Mouse (Mus musculus): ENCODE data around the gene Atp2b2.

Atp2b2 gene

GRCm38 (mm10) chr6:114013801-114014200 lies 28.6 kb downstream of the Atp2b2 start:
- in situ Hi-C loops (cut with MboI, MseI), result no loop called here

- in situ Hi-C loops (cut with MboI, MseI), result no loop called here
These were observed 29.6 kb downstream of the Atp2b2 start for GRCm38 (mm10) chr6:114012834-114013233.

- in situ Hi-C loops (cut with MboI, MseI), result no loop called here
These were observed 30.4 kb downstream of the Atp2b2 start for GRCm38 (mm10) chr6:114011976-114012375.

DNA sequence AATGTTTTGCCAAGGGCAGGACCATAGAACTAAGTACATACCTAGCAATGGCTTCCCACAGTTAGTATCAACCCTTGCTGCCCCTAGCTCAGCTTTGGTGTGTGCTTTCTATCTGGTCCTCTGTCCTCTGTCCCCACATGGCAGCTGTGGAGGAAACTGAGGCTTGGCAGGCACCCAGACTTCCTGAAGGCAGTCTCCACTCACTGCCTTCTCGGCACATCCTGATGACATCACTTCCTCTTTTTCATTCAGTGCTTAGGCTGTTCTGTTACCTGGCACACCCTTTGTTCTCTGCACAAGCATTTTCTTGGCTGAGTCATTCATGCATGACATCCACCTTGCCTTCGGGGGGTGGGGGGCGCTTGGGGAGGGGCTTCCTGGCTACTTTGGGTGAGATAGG lies 38.6 kb downstream of the Atp2b2 start:
- in situ Hi-C loops (cut with MboI, MseI), result no loop called here

DNA sequence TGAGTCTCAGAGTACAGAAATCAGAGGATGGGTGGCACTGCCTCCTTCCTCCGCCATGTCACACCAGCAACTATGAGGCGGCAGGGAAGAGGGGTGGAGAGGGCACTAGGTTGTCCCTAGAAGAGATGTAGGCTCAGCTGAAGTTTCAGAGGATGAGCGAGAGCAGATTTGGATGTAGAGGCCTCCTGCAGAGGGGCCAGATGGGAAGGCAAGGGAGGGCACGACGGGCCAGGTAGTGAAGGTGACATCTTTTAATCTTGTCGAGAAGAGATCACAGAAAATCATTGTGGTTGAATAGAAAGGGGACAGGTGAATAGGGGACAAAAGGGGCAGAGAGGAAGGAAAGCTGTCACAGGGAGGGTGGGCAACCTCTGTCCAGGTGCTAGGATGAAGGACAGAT lies 41.5 kb downstream of the Atp2b2 start:
- in situ Hi-C loops (cut with MboI, MseI), result no loop called here

GRCm38 (mm10) chr6:114000304-114000703 lies 42.1 kb downstream of the Atp2b2 start:
- in situ Hi-C loops (cut with MboI, MseI), result no loop called here

DNA sequence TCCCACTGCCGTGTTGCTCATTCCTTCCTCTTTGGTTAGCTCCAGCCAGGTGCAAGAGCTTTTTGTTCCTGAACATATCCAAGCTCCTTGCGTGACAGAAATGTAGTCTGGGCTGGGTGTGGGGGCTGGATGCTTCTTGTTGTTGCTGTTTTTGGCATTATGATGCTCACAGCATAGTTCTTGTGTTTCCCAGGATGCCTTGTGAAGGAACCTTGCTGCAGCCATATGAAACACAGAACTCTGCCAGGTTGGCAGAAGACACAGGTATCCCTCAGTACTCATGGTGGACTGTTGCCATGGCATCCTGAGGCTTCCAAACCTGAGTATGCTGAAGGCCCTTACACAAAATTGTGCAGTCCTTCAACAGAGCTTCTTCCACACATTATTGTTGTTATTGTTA lies 44.0 kb downstream of the Atp2b2 start:
- in situ Hi-C loops (cut with MboI, MseI), result no loop called here

DNA sequence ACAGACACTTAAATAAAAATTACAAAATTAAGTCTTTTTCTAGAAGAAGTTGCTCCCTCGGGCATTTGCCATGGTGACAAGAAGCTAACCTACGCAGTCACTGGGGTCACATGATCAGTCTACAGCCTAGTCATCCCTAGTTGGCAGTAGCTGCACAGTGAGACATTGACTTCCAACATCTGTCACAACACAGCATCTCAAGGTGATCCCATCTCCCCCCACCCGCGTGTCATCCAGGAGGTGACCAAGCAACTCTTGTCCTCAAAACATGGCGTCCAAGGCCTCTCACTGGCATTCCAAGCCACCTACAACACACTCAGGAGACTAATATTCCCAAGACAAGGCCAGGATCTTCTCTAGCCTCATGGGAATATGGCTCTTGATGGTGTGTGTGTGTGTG lies 48.2 kb downstream of the Atp2b2 start:
- in situ Hi-C loops (cut with MboI, MseI), result no loop called here

DNA sequence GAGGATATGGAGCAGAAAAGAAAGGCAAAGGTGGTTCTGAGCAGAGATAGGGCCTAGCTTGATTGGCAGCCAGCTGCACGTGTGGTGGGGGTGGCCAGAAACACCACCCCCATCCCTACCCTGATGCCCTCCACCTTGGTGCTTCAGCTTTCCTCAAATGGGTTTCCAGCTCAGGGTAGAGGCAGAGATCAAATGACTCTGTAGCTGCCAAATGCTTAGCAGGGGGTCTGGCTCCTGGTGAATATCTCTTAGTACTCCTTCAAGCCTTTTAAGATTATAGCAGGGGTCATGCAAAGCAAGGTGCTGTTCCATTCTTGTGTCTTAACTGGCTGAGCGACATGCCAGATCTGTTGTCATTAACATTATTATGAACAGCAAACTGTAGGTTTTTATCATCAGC lies 50.3 kb downstream of the Atp2b2 start:
- in situ Hi-C loops (cut with MboI, MseI), result no loop called here

GRCm38 (mm10) chr6:113991482-113991881 lies 50.9 kb downstream of the Atp2b2 start:
- in situ Hi-C loops (cut with MboI, MseI), result no loop called here

DNA sequence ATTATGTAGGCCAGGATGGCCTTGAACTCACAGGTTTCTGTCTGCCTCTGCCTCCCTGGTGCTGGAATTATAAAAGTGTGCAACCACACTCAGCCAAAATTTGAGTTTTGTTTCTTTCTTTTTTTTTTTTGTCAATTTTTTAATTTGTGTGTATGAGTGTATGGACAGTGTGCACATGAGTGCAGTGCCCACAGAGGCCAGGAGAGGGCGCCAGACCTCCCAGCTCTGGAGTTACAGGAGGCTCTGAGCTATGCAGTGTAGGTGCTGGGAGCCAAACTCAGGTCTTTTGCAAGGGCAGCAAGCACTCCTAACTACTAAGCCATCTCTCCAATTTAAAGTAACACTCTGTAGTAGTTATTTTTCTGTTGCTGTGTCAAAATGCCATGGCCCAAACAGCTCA lies 52.4 kb downstream of the Atp2b2 start:
- in situ Hi-C loops (cut with MboI, MseI), result no loop called here

- in situ Hi-C loops (cut with MboI, MseI), result no loop called here
These were observed 53.9 kb downstream of the Atp2b2 start for GRCm38 (mm10) chr6:113988521-113988920.

DNA sequence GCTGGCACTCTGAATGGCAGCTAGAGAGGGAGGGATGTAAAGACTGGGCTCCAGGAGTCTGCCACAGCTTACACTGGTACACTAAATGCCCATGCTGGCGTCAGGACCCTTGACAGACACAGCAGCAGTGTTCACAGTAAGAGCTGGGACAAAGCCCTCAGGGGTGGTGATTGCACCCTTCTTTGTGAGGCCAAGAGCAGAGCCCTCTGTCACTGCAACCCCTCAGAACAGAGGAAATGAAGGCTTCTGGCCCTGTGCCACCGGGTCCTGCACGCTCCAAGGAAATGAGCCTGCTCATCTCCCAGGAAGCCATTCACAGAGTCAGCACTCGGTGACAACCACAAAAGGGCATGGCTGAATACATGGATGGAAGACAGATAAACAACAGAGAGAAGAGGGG lies 55.7 kb downstream of the Atp2b2 start:
- in situ Hi-C loops (cut with MboI, MseI), result no loop called here

- in situ Hi-C loops (cut with MboI, MseI), result no loop called here
These were observed 63.7 kb downstream of the Atp2b2 start for GRCm38 (mm10) chr6:113978673-113979072.

DNA sequence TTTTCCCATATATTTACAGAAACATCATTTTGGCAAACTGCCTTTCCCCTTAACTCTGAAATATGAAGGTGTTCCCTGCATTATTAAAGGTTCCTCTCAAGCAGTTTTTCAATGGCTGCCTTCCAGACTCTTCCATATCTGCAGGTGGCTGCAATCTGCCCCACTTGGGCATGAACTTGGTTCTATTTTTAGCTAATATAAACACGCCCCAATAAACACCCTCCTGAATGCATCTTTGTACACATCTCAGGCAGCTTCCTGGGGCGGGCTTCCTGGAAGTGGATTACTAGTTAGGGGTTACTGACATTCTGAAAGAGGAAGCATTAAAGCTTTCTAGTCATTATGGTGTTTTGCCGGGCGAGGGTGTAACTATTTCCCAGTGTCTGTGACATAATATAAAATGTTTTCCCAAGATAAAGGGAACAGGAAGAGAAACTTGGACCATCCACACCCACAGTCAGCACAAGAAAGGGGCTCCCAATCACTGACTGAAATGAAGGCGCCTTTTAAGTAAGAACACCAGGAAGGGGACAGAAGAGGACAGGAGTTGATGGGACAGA lies 64.2 kb downstream of the Atp2b2 start:
- in situ Hi-C loops (cut with MboI, MseI), result no loop called here

DNA sequence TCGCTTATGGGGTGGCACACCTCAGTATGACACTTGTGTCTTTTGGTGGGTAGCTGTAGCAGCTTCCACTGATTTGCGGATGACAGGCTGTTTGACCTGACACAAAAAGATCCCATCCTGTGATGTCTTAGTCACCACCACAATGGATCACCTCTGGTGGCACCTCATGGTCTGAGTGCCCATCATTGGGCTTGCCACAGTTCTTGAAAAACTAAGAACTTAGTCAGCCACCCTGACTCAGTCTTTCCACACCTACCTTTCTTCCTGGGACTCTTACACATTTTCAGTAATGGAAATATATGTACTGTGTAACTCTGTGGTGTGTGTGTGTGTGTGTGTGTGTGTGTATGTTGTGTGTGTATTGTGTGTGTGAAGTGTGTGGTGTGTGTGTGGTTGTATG lies 71.5 kb downstream of the Atp2b2 start:
- in situ Hi-C loops (cut with MboI, MseI), result no loop called here

DNA sequence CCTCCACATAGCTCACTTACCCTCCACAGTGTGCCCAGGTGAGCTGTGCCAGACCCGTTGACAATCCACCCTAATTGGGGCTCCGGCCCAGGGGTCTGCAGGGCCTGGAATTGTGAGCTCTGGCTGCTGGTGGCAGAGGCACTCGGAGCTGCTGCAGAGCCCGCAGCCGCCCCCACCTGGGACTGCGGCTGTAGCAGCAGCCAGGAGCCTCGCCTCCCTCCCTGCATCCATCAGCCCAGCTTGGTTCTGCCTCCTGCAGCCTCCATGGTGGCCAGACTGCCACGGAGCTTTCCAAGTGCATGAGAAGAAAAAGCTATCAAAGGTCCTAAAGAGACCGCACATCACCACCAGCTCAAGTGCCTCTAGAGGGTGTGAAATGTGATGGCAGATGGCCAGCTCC lies 71.9 kb downstream of the Atp2b2 start:
- in situ Hi-C loops (cut with MboI, MseI), result no loop called here

DNA sequence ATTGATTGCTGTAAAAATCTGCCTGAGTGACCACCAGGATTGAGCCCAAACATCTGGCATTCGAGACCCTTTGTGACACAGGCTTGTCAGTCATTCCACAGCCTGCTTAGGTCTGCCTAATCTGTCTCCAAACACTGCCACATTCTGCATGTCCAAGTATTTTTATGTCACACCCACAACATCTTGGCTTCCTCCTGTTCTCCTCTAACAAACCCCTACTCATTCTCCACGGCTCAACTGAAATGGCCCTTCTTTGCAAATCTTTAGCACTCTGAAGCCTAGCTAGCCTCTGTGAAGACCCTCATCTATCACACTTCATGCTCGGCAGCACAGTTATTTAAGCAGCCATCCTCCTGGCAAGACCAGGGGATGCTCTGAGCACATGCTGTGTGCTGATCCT lies 72.7 kb downstream of the Atp2b2 start:
- in situ Hi-C loops (cut with MboI, MseI), result no loop called here

- in situ Hi-C loops (cut with MboI, MseI), result no loop called here
These were observed 79.6 kb downstream of the Atp2b2 start for GRCm38 (mm10) chr6:113962811-113963210.

DNA sequence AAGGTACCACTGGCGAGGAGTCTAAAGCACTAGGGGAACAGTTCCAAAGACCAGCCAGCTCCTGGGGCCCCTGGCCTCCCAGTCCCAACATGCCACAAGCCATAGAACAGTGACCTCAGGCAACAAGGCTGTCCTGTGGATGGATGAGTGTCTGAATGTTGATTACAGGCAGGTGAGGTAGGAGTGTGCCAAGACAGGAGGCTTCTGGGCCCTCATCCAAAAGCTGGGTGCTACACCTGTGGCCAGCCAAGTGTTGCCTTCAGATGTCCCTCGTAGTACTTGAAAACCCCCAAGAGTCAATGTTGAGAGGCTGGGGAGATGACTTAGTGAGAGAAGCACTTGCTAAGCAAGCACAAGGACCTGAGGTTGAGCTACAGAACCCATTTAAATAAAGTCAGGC lies 80.8 kb downstream of the Atp2b2 start:
- in situ Hi-C loops (cut with MboI, MseI), result no loop called here

GRCm38 (mm10) chr6:113959336-113959735 lies 83.1 kb downstream of the Atp2b2 start:
- in situ Hi-C loops (cut with MboI, MseI), result no loop called here

GRCm38 (mm10) chr6:113958714-113959113 lies 83.7 kb downstream of the Atp2b2 start:
- in situ Hi-C loops (cut with MboI, MseI), result no loop called here

GRCm38 (mm10) chr6:113958003-113958402 lies 84.4 kb downstream of the Atp2b2 start:
- in situ Hi-C loops (cut with MboI, MseI), result no loop called here

DNA sequence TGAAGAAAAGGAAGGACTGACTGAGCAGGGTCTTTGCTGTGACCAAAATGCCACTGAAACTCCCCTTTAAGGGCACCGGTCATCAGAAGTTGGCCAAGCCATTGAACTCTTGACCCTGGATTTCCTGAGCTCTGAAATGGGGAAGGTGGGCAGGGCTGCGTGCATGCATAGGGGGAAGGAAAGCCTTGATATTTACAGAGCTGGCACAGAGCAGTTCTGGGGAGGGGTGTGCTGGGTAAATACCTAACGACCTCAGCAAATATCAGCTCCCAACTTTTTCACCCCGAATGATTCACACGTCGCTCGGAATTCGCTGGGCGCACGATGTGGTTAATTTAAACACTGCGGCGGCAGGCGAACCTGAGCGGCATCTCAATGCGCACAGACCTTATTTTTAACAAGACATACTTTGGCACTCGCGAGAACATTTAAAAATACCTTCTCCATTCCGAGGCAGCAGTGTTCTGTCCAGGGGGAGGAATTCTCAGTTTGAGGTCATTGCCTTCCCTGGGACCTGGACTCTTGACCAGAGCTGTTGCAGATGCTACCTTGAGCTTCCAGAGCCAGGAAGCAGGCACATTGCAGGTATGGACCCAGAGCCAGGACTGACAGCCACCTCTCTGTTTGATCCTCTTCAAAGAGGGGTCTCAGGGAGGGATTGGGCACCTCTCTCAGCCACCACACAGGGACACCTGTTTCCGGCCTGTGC lies 85.0 kb downstream of the Atp2b2 start:
- in situ Hi-C loops (cut with MboI, MseI), result no loop called here

Data from T-helper 1 cell (primary cell).